Mouse (Mus musculus): Measurements from ENCODE around the gene Diaph2. TPM values are rescaled to one million over a fixed set of nuclear protein-coding genes. Genes with fewer than 3 reads are reported as not detected.
"Not testable (repeated sequence)": the region's sequence is repeated elsewhere in the genome, so short reads cannot be mapped to it uniquely, and the experiment has no call there.

Diaph2 gene
- polyA plus RNA-seq, 1 experiment from 2014 or later: 4.4 TPM

DNA sequence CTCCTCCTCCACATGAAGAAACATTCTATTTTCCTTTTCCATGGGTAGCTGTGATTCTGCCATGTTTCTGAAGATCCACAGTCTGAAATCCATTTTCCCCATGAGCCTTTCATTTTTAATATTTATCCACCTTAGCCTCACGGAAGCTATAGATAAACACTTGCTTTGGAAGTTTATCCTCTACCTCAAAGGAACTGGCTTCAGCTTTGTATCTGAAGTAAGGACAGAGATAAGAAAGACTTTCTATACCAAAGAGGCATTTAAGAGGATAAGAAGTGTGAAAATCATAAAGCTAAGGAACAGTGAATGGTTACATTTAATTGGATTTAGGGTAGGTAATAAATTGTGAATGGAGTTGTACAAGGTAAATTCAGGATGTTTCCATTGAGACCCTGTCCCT is 480.5 kb downstream of the Diaph2 start:
- H3K27me3 ChIP-seq (ENCODE audit: insufficient read depth, poor library complexity, severe bottlenecking): no peaks in the 10 kb centered on the region
- H3K36me3 ChIP-seq: no peaks in the 10 kb centered on the region
- H3K9me3 ChIP-seq: no peaks in the 10 kb centered on the region
- no peak for DNase-seq (ENCODE audit: low spot score)
- no peaks in the 10 kb centered on the region for H3K4me1 ChIP-seq
- H3K27ac ChIP-seq: no peak overlapping the region
- no peak overlapping the region for H3K4me3 ChIP-seq
- WGBS: 81% methylated on average over 1 of the region's 1 CpGs

DNA sequence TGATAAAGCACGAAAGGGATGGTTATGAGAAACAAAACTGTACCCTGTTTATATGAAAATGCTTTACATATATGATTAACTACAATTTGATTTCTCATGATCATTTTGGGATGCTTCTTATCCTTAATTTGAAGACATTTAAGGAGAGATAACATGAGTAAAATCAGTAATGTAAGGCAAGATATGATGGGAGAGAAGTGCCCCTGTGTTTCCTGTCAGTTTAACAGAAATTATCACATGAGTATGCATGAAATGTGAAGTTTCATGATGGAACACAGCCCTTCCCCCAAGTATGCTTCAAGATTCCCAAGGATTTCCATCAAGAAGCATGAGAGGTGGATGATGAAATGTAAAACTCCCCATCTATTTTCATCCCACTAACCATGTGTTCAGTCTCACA is 485.6 kb downstream of the Diaph2 start:
- Histone ChIP-seq H3K36me3 (no peaks in the 10 kb centered on the region), H3K27me3 (ENCODE audit: insufficient read depth, poor library complexity, severe bottlenecking) (no peaks in the 10 kb centered on the region), H3K9me3 (no peaks in the 10 kb centered on the region), H3K27ac (no peak overlapping the region), H3K4me3 (no peak overlapping the region), H3K4me1 (no peaks in the 10 kb centered on the region)
- WGBS: 66% methylated on average over 1 of the region's 1 CpGs
- no peak for DNase-seq (ENCODE audit: low spot score)

DNA sequence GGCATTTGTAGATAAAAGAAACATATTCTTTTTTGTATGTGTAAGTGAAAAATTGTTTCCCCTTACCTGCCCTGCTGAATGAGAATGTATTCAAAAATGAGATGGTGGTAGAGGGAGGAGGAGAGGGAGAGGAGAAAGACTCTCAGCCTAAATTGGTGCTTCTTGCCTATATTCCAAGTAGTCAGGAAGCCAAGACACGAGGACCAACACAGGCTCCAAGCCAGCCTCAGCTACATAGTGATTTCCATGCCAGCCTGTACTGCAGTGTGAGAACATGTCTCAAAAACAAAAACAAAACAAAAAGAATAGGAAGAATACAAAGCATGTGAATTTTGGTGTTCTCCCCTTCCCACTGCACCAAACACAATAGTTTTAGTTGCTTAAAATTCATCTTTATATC is 497.1 kb downstream of the Diaph2 start:
- WGBS: 70% methylated on average over 1 of the region's 1 CpGs
- H3K27ac ChIP-seq: no peak overlapping the region
- H3K27me3 ChIP-seq (ENCODE audit: insufficient read depth, poor library complexity, severe bottlenecking): no peaks in the 10 kb centered on the region
- no peaks in the 10 kb centered on the region for H3K9me3 ChIP-seq
- H3K4me3 ChIP-seq: no peak overlapping the region
- H3K36me3 ChIP-seq: no peaks in the 10 kb centered on the region
- H3K4me1 ChIP-seq: no peaks in the 10 kb centered on the region
- DNase-seq (ENCODE audit: low spot score): no peak

DNA sequence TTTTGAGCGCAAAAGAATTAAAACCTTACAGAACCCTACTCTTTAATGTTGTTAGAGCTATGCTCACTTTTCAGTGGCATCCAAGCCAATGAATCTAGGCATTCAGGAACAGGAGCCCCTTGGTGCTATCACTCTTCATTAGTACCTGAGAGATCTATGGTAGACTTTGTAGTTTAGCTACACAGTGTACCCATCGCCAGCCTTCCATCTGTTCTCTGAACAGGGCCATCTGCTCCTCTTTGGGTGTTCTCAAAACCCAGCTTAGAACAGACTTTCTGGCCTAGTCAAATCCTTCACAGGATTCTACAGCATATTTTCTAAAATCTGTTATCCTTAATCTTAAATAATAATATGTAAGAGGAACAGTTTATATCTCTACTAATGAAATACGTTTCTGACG is 504.1 kb downstream of the Diaph2 start:
- 86% methylated on average over 4 of the region's 4 CpGs for WGBS
- Histone ChIP-seq H3K9me3 (no peaks in the 10 kb centered on the region), H3K4me3 (no peak overlapping the region), H3K27ac (no peak overlapping the region), H3K4me1 (no peaks in the 10 kb centered on the region), H3K27me3 (ENCODE audit: insufficient read depth, poor library complexity, severe bottlenecking) (no peaks in the 10 kb centered on the region), H3K36me3 (no peaks in the 10 kb centered on the region)
- no peak for DNase-seq (ENCODE audit: low spot score)

DNA sequence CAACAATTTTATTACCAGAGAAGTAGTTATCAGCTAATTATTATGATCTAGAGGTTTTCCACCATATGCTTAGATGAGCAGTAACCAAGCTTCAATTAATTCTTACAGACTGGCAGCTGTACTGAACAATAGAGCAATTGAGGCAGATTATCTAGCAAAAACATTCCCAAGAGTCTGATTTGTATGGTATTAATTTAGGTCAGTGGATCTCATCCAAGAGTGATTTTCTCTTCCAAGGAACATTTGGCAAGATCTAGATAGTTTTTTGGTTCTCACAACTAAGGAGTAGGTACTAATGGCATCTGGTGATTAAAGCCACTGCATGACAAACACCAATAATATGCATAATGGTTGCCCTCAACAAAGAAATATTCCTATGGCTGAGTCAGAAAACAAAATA is 516.2 kb downstream of the Diaph2 start:
- H3K9me3 ChIP-seq: no peaks in the 10 kb centered on the region
- H3K4me3 ChIP-seq: no peak overlapping the region
- H3K27ac ChIP-seq: no peak overlapping the region
- H3K36me3 ChIP-seq: no peaks in the 10 kb centered on the region
- no peaks in the 10 kb centered on the region for H3K4me1 ChIP-seq
- no peak for DNase-seq (ENCODE audit: low spot score)
- H3K27me3 ChIP-seq (ENCODE audit: insufficient read depth, poor library complexity, severe bottlenecking): no peaks in the 10 kb centered on the region

DNA sequence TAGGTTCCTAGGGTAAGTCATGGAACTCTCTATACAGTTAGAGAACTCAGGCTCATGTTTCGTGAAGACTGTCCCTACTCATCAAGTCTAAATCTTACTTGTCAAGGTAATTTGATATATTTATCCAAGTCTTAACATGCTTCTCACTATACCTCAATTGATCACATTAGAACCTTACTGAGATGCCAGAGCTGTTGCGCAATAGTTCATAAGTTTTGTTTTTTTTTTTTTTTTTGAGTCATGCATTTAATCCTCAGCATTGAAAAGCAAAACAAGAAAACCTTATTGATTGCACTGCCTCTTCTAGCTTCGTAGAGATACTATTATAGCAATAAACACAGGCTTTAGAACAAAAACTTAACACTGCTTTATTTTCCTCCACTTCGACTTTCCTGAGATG is 529.6 kb downstream of the Diaph2 start:
- WGBS: 86% methylated on average over 4 of the region's 4 CpGs
- Histone ChIP-seq H3K27me3 (ENCODE audit: insufficient read depth, poor library complexity, severe bottlenecking) (no peaks in the 10 kb centered on the region), H3K4me1 (no peaks in the 10 kb centered on the region), H3K36me3 (no peaks in the 10 kb centered on the region), H3K27ac (no peak overlapping the region), H3K4me3 (no peak overlapping the region), H3K9me3 (no peaks in the 10 kb centered on the region)
- DNase-seq (ENCODE audit: low spot score): no peak

DNA sequence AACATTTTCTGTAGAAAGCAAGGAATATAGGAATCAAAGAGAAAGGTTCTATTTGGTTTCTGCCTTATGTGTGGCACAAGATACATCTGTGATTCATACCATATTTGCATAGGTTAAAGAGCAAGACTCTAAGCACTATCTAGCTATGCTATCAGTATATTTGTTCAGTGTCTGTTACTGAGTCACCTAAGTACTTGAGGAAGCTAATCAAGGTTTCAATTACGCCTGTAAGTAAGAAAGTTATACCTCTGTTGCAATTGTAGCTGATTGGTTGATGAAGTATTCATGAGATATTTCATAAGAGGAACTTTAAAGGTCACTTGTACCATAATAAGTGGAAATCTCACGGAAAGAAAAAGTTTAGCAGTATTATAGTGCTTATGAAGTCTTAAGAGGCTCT is 531.9 kb downstream of the Diaph2 start:
- Histone ChIP-seq H3K27ac (no peak overlapping the region), H3K27me3 (ENCODE audit: insufficient read depth, poor library complexity, severe bottlenecking) (no peaks in the 10 kb centered on the region), H3K36me3 (no peaks in the 10 kb centered on the region), H3K9me3 (no peaks in the 10 kb centered on the region), H3K4me3 (no peak overlapping the region), H3K4me1 (no peaks in the 10 kb centered on the region)
- 69% methylated on average over 2 of the region's 2 CpGs for WGBS
- DNase-seq (ENCODE audit: low spot score): no peak

DNA sequence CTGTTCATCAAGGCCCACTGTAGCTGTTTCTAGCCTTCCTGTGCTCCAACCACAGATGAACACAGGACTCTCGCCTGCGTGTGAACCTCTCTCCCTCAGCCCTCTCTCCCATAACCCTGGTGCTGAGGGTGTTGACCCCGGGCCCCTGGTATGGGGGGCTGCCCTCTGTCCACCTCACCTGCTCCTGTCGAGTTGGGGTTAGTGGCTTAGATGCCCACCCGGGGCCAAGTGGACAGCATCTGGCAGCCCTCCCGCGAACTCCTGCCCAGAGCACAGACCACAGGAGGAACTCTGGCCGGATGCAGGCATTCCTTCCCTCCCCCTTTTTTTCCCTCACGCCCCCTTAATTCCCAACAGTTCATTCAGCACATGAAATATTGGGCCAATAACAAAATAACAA is 537.5 kb downstream of the Diaph2 start:
- WGBS: 76% methylated on average over 7 of the region's 9 CpGs
- Histone ChIP-seq H3K27me3 (ENCODE audit: insufficient read depth, poor library complexity, severe bottlenecking) (no peaks in the 10 kb centered on the region), H3K9me3 (no peaks in the 10 kb centered on the region)

DNA sequence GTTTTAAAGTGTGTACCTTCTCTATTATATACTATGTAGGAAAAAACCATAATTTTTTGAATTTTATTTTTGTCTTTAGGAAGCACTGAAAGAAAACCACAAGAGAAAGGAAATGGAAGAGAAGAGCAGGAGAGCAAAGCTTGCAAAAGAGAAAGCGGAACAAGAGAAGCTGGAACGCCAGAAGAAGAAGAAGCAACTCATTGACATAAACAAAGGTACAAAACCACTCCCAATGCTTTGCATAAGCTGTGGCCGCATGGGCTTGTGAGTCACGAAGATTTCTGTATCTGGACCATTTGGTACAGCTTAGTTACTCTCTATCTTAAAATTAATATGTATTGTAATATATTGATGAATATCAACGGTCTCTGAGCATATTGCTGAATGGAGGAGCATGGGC is 540.2 kb downstream of the Diaph2 start:
- Histone ChIP-seq H3K9me3 (no peaks in the 10 kb centered on the region), H3K4me1 (no peaks in the 10 kb centered on the region), H3K27ac (no peak overlapping the region), H3K27me3 (ENCODE audit: insufficient read depth, poor library complexity, severe bottlenecking) (no peaks in the 10 kb centered on the region), H3K4me3 (no peak overlapping the region), H3K36me3 (no peaks in the 10 kb centered on the region)
- 80% methylated on average over 5 of the region's 5 CpGs for WGBS
- no peak for DNase-seq (ENCODE audit: low spot score)

More for the DNA sequence above, 537.5 kb downstream of the Diaph2 start:
- Histone ChIP-seq H3K27ac (no peak overlapping the region), H3K4me3 (no peak overlapping the region), H3K4me1 (no peaks in the 10 kb centered on the region), H3K36me3 (no peaks in the 10 kb centered on the region)
- DNase-seq (ENCODE audit: low spot score): no peak

DNA sequence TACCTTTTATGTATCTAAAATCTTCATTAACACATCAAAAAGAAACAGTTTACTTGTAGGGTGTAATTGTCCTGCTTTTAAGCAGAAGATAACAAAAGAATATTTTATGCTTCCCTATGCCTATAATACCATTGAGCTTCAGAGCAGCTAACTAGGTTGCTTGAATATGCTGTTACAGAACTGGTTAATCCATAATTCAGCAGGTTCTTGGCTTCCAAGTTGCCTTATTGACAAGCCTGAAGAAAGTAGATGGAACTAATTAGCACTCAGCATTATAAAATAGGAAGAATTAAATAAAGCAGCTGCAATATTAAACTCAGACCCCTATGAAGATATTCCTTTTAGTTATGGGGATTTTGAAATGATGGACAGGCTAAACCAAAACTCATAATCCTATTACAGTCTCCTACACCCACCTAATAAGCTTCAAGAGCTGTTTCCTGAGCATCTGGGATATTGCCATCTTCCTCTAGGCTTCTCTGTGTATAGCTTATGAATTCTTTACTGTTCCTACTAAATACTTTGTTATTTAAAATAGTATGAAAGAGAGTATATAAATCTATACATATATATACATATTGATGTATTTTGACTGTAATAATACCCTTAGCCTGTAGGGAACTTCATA is 601.4 kb downstream of the Diaph2 start:
- no peak for DNase-seq (ENCODE audit: low spot score)
- Histone ChIP-seq H3K27me3 (ENCODE audit: insufficient read depth, poor library complexity, severe bottlenecking) (no peaks in the 10 kb centered on the region), H3K9me3 (no peaks in the 10 kb centered on the region), H3K27ac (no peak overlapping the region), H3K4me1 (no peaks in the 10 kb centered on the region), H3K4me3 (no peak overlapping the region), H3K36me3 (no peaks in the 10 kb centered on the region)

DNA sequence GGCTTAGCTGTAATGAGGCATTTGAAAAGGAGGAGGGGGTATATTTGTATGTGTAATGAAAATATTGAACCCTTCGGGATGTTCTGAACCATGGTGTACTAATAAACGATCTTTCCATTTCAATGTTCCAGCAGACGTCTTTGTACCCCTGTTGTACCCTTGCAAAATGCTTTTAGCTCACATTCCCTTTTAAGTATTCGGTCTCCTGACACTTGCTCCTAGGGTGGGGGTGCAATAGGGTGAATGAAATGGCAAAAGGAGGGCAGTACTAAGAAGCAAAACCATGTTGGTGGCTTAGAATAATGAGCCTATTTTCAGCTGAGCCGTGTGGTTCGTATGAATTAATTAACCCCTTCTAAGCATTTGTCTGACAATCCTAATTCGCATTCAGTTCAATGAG is 601.9 kb downstream of the Diaph2 start:
- Histone ChIP-seq H3K4me1 (no peaks in the 10 kb centered on the region), H3K27me3 (ENCODE audit: insufficient read depth, poor library complexity, severe bottlenecking) (no peaks in the 10 kb centered on the region), H3K4me3 (no peak overlapping the region), H3K36me3 (no peaks in the 10 kb centered on the region), H3K9me3 (no peaks in the 10 kb centered on the region), H3K27ac (no peak overlapping the region)
- 77% methylated on average over 7 of the region's 7 CpGs for WGBS
- DNase-seq (ENCODE audit: low spot score): no peak

DNA sequence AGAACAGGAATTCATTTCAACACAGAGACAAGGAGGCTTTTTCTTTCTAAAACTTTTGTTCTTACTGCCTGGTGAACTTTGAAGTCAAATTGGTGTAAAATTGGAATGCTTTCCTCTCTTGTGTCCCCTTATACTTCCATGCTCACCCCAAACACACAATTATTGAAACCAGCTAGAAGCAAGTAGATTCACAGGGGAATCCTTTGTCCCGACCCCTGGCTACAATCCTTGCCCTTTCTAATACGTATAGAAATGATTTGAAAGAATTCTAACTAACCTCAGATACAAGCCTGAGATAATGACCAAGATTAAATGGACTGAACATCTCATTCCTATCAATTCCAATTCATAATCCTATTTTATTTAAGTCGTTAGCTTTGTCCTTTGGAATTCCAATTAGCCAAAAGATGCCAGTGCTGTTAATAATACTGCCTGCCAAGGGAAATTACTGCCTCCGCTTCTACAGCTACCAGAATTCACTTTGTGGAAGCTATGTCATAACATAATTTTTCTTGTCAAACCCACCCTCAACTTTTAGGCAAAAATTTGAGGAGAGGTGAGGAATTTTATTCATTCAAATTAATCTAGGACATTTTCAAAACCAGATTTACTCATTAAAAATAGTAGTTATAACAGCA is 644.1 kb downstream of the Diaph2 start:
- 70% methylated on average over 4 of the region's 4 CpGs for WGBS
- Histone ChIP-seq H3K4me3 (no peak overlapping the region), H3K36me3 (no peaks in the 10 kb centered on the region), H3K27ac (no peak overlapping the region), H3K9me3 (no peaks in the 10 kb centered on the region), H3K27me3 (ENCODE audit: insufficient read depth, poor library complexity, severe bottlenecking) (no peaks in the 10 kb centered on the region), H3K4me1 (no peaks in the 10 kb centered on the region)
- no peak for DNase-seq (ENCODE audit: low spot score)

DNA sequence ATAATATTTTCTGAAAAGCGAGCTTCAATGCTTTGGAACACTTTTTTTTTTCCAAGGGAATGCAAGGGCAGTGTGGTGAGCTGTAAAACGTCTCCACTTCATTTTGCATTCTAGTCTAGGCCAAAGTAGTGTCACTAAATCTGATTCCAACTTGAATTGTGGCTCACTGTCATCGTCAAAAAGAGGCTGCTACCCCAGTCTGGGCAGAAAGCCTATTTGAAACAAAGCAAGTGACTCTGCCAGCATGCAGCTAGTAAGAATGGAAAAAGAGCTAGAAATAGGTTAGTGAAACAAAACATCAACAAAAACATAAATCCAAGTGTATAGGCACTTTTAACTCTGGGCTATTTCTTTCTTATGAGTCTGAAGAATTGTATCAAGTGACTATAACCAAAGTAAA is 653.7 kb downstream of the Diaph2 start:
- Histone ChIP-seq H3K36me3 (no peaks in the 10 kb centered on the region), H3K4me3 (no peak overlapping the region), H3K27me3 (ENCODE audit: insufficient read depth, poor library complexity, severe bottlenecking) (no peaks in the 10 kb centered on the region), H3K4me1 (no peaks in the 10 kb centered on the region), H3K27ac (no peak overlapping the region), H3K9me3 (no peaks in the 10 kb centered on the region)
- WGBS: 48% methylated on average over 3 of the region's 3 CpGs
- no peak for DNase-seq (ENCODE audit: low spot score)

DNA sequence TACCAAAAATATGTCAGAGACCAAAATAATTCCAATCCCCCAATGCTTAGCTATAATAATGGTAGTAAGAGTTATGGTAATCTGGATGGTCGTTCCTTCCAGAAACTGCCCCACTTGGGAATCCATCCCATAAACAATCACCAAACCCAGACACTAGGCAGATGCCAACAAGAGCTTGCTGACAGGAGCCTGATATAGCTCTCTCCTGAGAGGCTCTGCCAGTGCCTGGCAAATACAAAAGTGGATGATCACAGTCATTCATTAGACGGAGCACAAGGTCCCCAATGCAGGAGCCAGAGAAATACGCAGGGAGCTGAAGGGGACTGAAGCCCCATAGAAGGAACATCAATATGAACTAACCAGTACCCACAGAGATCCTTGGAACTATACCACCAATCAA is 657.9 kb downstream of the Diaph2 start:
- H3K9me3 ChIP-seq; H3K27ac ChIP-seq; H3K27me3 ChIP-seq (ENCODE audit: insufficient read depth, poor library complexity, severe bottlenecking); H3K36me3 ChIP-seq; H3K4me3 ChIP-seq; H3K4me1 ChIP-seq; DNase-seq (ENCODE audit: low spot score): not testable (repeated sequence)
- WGBS: 49% methylated on average over 3 of the region's 3 CpGs

Data from heart, embryonic 10.5 days (tissue).